Mouse (Mus musculus): ENCODE measurements at regions not wholly inside any gene's neighbourhood (a gene's known extent, or its start where the extent isn't known, plus 50 kb on each side); places are given as distances from the start of the nearest gene placed in this dataset.

DNA sequence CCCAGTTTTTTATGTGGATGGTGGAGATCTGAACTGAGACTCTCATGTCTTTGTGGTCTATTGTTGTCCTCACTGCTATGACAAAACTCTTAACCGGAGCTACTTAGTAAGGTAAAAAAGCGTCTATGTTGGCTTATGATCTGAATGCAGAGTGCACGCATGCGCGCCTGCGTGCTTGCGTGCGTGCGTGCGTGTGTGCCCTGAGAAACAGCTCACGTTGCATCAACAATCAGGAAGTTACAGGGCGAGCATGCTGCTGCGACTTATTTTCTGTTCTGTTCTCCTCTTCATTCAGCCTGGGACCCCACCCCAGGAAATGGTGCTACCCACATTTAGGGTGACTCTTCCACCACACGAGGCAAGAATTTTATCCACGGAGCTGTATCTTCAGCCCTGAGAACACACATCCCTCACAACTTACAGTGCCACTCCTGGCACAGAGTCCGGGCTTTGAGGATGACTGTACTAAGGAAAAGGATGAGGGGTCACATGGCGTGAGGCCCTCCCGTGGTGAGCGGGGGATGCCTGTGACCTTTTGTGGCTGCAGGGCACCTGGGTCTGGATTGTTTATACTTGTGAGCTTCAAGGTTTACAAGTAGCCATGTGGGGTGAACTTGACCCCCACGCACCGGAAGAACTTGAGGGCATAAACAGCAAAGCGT lies 213.4 kb downstream of the Gadd45g start:
- DNase-seq (ENCODE audit: low spot score) (no peak), ATAC-seq (ENCODE audit: low FRiP score) (no peak)
- Histone ChIP-seq H3K27me3 (ENCODE audit: control insufficient read depth, insufficient read depth, low read length) (no peaks in the 10 kb centered on the region), H3K4me1 (replicated peaks; ENCODE audit: control insufficient read depth, insufficient read depth, low read length) (no peaks in the 10 kb centered on the region), H3K4me3 (replicated peaks; ENCODE audit: low read length) (no peak overlapping the region), H3K9ac (no peak overlapping the region), H3K9me3 (ENCODE audit: control insufficient read depth, low read length) (no peaks in the 10 kb centered on the region), H3K27ac (no peak overlapping the region), H3K36me3 (replicated peaks; ENCODE audit: control insufficient read depth, insufficient read depth) (no peaks in the 10 kb centered on the region), H3K4me2 (replicated peaks) (no peak overlapping the region)
- 90% methylated on average over 22 of the region's 22 CpGs for WGBS

DNA sequence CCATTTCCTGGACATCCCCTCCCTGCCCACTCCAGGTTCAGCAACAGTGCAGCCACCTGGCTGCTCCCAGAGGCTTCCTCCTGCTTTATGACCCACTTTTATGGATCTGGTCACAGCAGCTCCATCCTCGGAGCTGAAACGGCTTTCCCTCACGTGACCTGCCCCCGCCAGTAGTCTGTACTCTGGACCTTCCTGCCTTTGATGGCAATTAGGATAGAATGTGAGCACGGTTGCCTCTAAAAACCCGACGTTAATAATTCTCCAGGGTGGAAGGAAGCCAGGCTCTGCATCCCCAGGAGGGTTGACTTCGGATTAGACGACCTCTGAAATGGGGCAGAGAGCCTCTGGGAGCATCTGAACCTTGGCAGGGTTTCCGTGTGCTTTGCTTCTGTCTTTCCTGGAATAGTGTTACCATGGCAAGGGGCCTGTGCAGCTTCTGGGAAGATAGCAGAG lies 214.0 kb downstream of the Gadd45g start:
- Histone ChIP-seq H3K27ac (no peak overlapping the region), H3K4me3 (replicated peaks; ENCODE audit: low read length) (no peak overlapping the region), H3K27me3 (ENCODE audit: control insufficient read depth, insufficient read depth, low read length) (no peaks in the 10 kb centered on the region), H3K36me3 (replicated peaks; ENCODE audit: control insufficient read depth, insufficient read depth) (no peaks in the 10 kb centered on the region), H3K4me1 (replicated peaks; ENCODE audit: control insufficient read depth, insufficient read depth, low read length) (no peaks in the 10 kb centered on the region), H3K9me3 (ENCODE audit: control insufficient read depth, low read length) (no peaks in the 10 kb centered on the region), H3K9ac (no peak overlapping the region), H3K4me2 (replicated peaks) (no peak overlapping the region)
- ATAC-seq (ENCODE audit: low FRiP score) (no peak), DNase-seq (ENCODE audit: low spot score) (no peak)
- 50% methylated on average over 10 of the region's 10 CpGs for WGBS

DNA sequence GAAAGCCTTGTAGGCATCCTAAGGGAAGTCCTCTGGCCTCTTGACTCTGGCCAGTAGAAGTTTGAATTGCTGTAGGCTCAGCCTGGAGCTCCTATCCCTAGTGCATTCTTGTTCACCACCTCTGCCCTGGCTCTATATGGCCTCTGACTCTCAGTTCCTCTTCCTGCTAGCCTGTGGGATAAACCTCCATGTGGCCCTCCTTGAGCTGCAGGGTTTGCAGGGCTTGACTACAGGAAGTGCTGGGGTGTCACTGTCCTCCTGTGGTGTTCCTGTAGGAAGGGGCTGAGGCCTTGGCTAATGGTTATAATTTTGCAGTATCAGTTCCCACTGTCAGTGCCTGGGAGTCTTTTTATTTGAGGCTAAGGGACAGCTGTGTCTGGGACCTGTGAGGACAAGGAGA lies 215.0 kb downstream of the Gadd45g start:
- no peaks in the 10 kb centered on the region for H3K36me3 ChIP-seq (replicated peaks; ENCODE audit: control insufficient read depth, insufficient read depth)
- no peaks in the 10 kb centered on the region for H3K27me3 ChIP-seq (ENCODE audit: control insufficient read depth, insufficient read depth, low read length)
- H3K4me2 ChIP-seq (replicated peaks), result no peak overlapping the region
- no peak overlapping the region for H3K4me3 ChIP-seq (replicated peaks; ENCODE audit: low read length)
- DNase-seq (ENCODE audit: low spot score), result no peak
- no peaks in the 10 kb centered on the region for H3K4me1 ChIP-seq (replicated peaks; ENCODE audit: control insufficient read depth, insufficient read depth, low read length)
- no peaks in the 10 kb centered on the region for H3K9me3 ChIP-seq (ENCODE audit: control insufficient read depth, low read length)
- no peak overlapping the region for H3K27ac ChIP-seq
- H3K9ac ChIP-seq, result no peak overlapping the region
- no peak for ATAC-seq (ENCODE audit: low FRiP score)

DNA sequence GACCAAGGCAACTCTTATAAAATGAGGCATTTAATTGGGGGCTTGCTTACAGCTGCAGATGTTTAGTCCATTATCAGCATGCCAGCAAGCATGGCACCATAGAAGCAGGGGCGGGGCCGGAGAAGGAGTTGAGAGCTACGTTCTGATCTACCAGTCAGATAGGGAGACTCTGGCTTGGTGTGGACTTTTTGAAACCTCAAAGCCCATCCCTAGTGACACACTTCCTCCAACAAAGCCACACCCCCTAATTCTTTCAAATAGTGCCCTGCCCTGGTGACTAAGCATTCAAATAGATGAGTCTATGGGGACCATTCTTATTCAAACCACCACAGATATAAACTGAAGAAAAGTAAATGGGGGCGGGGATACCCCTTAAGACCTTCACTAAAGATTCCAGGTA lies 215.4 kb downstream of the Gadd45g start:
- WGBS, result 86% methylated on average over 4 of the region's 4 CpGs
- ATAC-seq (ENCODE audit: low FRiP score), result no peak
- no peak overlapping the region for H3K4me3 ChIP-seq (replicated peaks; ENCODE audit: low read length)

DNA sequence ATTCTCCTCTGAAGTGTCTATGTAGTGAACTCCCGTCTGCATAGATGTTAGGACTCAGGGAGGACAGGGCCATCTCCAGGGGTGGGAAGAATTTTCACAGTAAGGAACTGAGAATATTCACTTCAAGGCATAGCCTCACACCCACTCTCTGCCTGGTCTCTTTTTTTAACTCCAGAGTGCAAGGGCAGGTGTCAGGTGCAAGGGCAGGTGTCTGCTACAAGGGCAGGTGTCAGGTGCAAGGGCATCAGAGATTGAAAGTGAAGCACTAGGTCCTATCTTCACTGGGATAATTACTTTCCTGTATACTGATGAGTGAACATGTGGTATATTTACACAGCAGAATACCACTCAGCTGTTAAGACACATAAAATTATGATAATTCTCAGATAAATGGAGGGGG lies 216.1 kb downstream of the Gadd45g start:
- Histone ChIP-seq H3K4me1 (replicated peaks; ENCODE audit: control insufficient read depth, insufficient read depth, low read length) (no peaks in the 10 kb centered on the region), H3K4me3 (replicated peaks; ENCODE audit: low read length) (no peak overlapping the region), H3K9ac (no peak overlapping the region), H3K4me2 (replicated peaks) (no peak overlapping the region), H3K27ac (no peak overlapping the region), H3K9me3 (ENCODE audit: control insufficient read depth, low read length) (no peaks in the 10 kb centered on the region), H3K27me3 (ENCODE audit: control insufficient read depth, insufficient read depth, low read length) (no peaks in the 10 kb centered on the region), H3K36me3 (replicated peaks; ENCODE audit: control insufficient read depth, insufficient read depth) (no peaks in the 10 kb centered on the region)
- no peak for ATAC-seq (ENCODE audit: low FRiP score)
- no peak for DNase-seq (ENCODE audit: low spot score)
- 93% methylated on average over 1 of the region's 1 CpGs for WGBS

More for the DNA sequence above, 215.4 kb downstream of the Gadd45g start:
- Histone ChIP-seq H3K4me1 (replicated peaks; ENCODE audit: control insufficient read depth, insufficient read depth, low read length) (no peaks in the 10 kb centered on the region), H3K4me2 (replicated peaks) (no peak overlapping the region), H3K27me3 (ENCODE audit: control insufficient read depth, insufficient read depth, low read length) (no peaks in the 10 kb centered on the region), H3K9ac (no peak overlapping the region), H3K36me3 (replicated peaks; ENCODE audit: control insufficient read depth, insufficient read depth) (no peaks in the 10 kb centered on the region), H3K27ac (no peak overlapping the region), H3K9me3 (ENCODE audit: control insufficient read depth, low read length) (no peaks in the 10 kb centered on the region)
- no peak for DNase-seq (ENCODE audit: low spot score)

DNA sequence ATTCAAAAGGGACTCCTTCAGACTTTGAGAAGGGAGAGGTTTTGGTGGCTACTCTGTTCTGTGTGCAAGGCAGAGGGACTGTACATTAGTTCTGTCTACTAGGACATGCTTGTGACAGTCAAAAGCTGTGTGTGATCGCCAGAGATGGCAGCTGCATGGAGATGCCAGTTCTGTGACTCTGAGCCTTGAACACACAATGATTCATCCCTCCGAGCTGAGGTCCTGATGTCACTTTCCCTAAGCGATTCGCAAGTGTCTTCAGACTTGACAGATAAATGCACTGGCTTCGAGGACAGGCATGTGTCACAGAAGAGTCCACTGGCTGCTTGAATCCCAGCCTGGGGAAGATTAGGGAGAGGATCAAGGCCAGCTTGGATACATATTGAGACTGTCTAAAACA lies 218.8 kb downstream of the Gadd45g start:
- no peak overlapping the region for H3K4me3 ChIP-seq (replicated peaks; ENCODE audit: low read length)
- 85% methylated on average over 5 of the region's 5 CpGs for WGBS

DNA sequence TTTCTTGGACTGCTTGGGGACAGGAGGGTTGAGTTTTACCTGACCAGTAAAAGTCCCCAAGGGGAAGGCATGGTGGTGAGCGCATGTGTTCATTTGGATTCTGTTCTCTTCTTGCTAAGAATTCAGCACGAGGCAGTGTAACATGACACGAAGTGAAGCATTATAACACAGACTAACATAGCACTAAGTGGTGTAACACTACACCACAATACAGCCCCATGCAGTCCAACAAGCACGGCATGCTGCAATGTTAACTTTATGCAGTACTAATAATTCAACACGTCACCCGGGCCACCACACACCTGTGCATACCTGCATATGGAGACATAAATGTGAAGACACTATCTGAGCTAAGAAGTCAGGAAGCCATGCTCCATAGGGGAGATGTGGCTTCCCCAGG lies 219.2 kb downstream of the Gadd45g start:
- no peak overlapping the region for H3K9ac ChIP-seq
- no peaks in the 10 kb centered on the region for H3K36me3 ChIP-seq (replicated peaks; ENCODE audit: control insufficient read depth, insufficient read depth)
- ATAC-seq (ENCODE audit: low FRiP score), result no peak
- H3K4me2 ChIP-seq (replicated peaks), result no peak overlapping the region
- no peak overlapping the region for H3K4me3 ChIP-seq (replicated peaks; ENCODE audit: low read length)
- no peaks in the 10 kb centered on the region for H3K4me1 ChIP-seq (replicated peaks; ENCODE audit: control insufficient read depth, insufficient read depth, low read length)
- H3K27ac ChIP-seq, result no peak overlapping the region
- H3K27me3 ChIP-seq (ENCODE audit: control insufficient read depth, insufficient read depth, low read length), result no peaks in the 10 kb centered on the region
- no peaks in the 10 kb centered on the region for H3K9me3 ChIP-seq (ENCODE audit: control insufficient read depth, low read length)
- DNase-seq (ENCODE audit: low spot score), result no peak
- WGBS, result 88% methylated on average over 6 of the region's 6 CpGs

More for the DNA sequence above, 218.8 kb downstream of the Gadd45g start:
- no peak for ATAC-seq (ENCODE audit: low FRiP score)
- Histone ChIP-seq H3K4me2 (replicated peaks) (no peak overlapping the region), H3K27me3 (ENCODE audit: control insufficient read depth, insufficient read depth, low read length) (no peaks in the 10 kb centered on the region), H3K4me1 (replicated peaks; ENCODE audit: control insufficient read depth, insufficient read depth, low read length) (no peaks in the 10 kb centered on the region), H3K9me3 (ENCODE audit: control insufficient read depth, low read length) (no peaks in the 10 kb centered on the region), H3K9ac (no peak overlapping the region), H3K27ac (no peak overlapping the region), H3K36me3 (replicated peaks; ENCODE audit: control insufficient read depth, insufficient read depth) (no peaks in the 10 kb centered on the region)
- DNase-seq (ENCODE audit: low spot score), result no peak

DNA sequence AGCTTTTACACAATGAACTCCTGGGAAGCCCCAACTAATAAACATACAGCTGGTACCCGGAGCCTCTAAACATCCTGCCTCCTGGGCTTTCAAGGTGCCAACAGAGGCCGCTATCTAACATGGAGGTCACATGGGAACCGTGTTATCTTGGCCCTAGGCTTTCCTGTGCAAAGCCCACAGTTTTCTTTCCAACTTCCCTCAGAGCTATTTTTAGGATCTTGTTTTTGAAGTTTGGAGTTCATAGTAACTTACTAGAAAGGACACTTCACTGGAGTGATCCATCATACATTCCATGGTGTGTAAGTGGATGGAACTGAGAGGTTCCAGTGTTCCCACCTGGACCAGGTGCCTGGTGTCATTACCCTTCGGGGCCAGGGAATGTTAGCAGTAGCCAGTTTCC lies 220.6 kb downstream of the Gadd45g start:
- no peaks in the 10 kb centered on the region for H3K36me3 ChIP-seq (replicated peaks; ENCODE audit: control insufficient read depth, insufficient read depth)
- ATAC-seq (ENCODE audit: low FRiP score) (no peak), DNase-seq (ENCODE audit: low spot score) (no peak)
- no peak overlapping the region for H3K4me2 ChIP-seq (replicated peaks)
- H3K27ac ChIP-seq, result no peak overlapping the region
- H3K9me3 ChIP-seq (ENCODE audit: control insufficient read depth, low read length), result no peaks in the 10 kb centered on the region
- 63% methylated on average over 4 of the region's 4 CpGs for WGBS
- H3K9ac ChIP-seq, result no peak overlapping the region
- no peaks in the 10 kb centered on the region for H3K4me1 ChIP-seq (replicated peaks; ENCODE audit: control insufficient read depth, insufficient read depth, low read length)
- no peak overlapping the region for H3K4me3 ChIP-seq (replicated peaks; ENCODE audit: low read length)
- H3K27me3 ChIP-seq (ENCODE audit: control insufficient read depth, insufficient read depth, low read length), result no peaks in the 10 kb centered on the region

DNA sequence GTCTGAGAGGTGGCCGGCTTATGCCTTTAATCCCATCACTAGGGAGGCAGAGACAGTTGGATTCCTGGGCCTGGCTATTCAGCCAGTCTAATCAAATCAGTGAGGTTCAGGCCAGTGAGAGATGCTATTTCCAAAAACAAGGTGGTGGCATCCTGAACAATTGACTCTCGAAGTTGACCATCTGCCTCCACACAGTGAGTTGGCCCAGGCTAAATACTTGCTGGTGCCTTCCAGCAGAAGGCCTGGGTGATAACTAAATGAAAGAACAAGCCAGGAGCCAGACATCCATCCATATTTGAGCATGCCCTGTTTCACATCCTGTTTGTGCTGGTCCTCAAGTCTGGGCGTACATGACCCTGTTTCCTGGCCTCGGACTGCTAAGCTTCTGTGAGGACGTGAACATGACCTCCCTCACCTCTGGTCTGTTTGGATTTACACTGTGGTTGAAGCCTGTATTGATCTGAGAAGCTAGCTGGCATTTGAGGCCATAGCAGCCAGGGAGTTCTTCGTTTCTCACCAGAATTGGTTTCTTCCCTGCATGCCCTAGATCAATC lies 222.5 kb downstream of the Gadd45g start:
- 78% methylated on average over 6 of the region's 6 CpGs for WGBS
- ATAC-seq (ENCODE audit: low FRiP score), result no peak
- Histone ChIP-seq H3K9me3 (ENCODE audit: control insufficient read depth, low read length) (no peaks in the 10 kb centered on the region), H3K4me1 (replicated peaks; ENCODE audit: control insufficient read depth, insufficient read depth, low read length) (no peaks in the 10 kb centered on the region), H3K4me2 (replicated peaks) (no peak overlapping the region), H3K9ac (no peak overlapping the region), H3K27me3 (ENCODE audit: control insufficient read depth, insufficient read depth, low read length) (no peaks in the 10 kb centered on the region), H3K27ac (no peak overlapping the region), H3K36me3 (replicated peaks; ENCODE audit: control insufficient read depth, insufficient read depth) (no peaks in the 10 kb centered on the region), H3K4me3 (replicated peaks; ENCODE audit: low read length) (no peak overlapping the region)
- DNase-seq (ENCODE audit: low spot score), result no peak

DNA sequence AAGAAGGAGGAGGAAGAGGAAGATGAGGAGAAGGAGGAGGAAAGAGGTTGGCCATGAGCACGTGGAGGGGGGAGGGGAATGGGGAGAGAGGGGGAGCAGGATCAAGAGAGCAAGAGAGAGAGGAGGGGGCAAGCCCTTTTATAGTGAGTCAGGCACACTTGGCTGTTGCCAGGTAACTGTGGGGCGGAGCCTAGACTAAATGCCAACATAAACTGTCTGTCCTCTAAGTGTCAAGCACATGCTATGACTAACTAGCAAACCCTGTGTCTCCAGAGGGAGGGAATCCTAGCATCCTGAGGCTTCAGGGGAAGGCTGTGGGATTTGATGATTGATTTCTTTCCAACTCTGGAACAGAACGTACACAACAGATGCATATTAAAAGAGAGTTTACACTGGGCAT lies 223.2 kb downstream of the Gadd45g start:
- no peaks in the 10 kb centered on the region for H3K9me3 ChIP-seq (ENCODE audit: control insufficient read depth, low read length)
- H3K4me1 ChIP-seq (replicated peaks; ENCODE audit: control insufficient read depth, insufficient read depth, low read length), result no peaks in the 10 kb centered on the region
- no peak overlapping the region for H3K4me3 ChIP-seq (replicated peaks; ENCODE audit: low read length)
- H3K9ac ChIP-seq, result no peak overlapping the region
- H3K4me2 ChIP-seq (replicated peaks), result no peak overlapping the region
- 65% methylated on average over 3 of the region's 3 CpGs for WGBS
- ATAC-seq (ENCODE audit: low FRiP score) (no peak), DNase-seq (ENCODE audit: low spot score) (no peak)
- H3K27ac ChIP-seq, result no peak overlapping the region
- H3K27me3 ChIP-seq (ENCODE audit: control insufficient read depth, insufficient read depth, low read length), result no peaks in the 10 kb centered on the region
- H3K36me3 ChIP-seq (replicated peaks; ENCODE audit: control insufficient read depth, insufficient read depth), result no peaks in the 10 kb centered on the region
